Mouse (Mus musculus): Measurements from ENCODE around the gene Olfr56. TPM values are rescaled to one million over a fixed set of nuclear protein-coding genes. Genes with fewer than 3 reads are reported as not detected.

The Olfr56 gene
- polyA plus RNA-seq, 1 experiment from 2014 or later = not detected

- Histone ChIP-seq H3K4me3 (no peak overlapping the region), H3K9me3 (no peaks in the 10 kb centered on the region), H3K36me3 (no peaks in the 10 kb centered on the region), H3K4me2 (replicated peaks) (no peak overlapping the region), H3K27ac (no peak overlapping the region), H3K4me1 (peaks cover 8% of the 10 kb centered on the region), H3K9ac (no peak overlapping the region), H3K27me3 (no peaks in the 10 kb centered on the region)
- 80% methylated on average over 6 of the region's 6 CpGs for WGBS
- no peak for ATAC-seq (ENCODE audit: insufficient number of reproducible peaks, insufficient read depth, low FRiP score, low TSS enrichment)
Measured at GRCm38 (mm10) chr11:49086858-49087361, 108.2 kb downstream of the Olfr56 start.

- no peak overlapping the region for H3K9ac ChIP-seq
- no peak overlapping the region for H3K27ac ChIP-seq
- no peaks in the 10 kb centered on the region for H3K36me3 ChIP-seq
- H3K9me3 ChIP-seq = no peaks in the 10 kb centered on the region
- peaks cover 8% of the 10 kb centered on the region for H3K4me1 ChIP-seq
- H3K4me3 ChIP-seq = no peak overlapping the region
- peak overlapping the region; percentile 41 for H3K4me2 ChIP-seq (replicated peaks)
- H3K27me3 ChIP-seq = no peaks in the 10 kb centered on the region
- 0 out of 2 replicates have a peak, but pooled peaks have one; percentile 41 for ATAC-seq (ENCODE audit: insufficient number of reproducible peaks, insufficient read depth, low FRiP score, low TSS enrichment)
- 41% methylated on average over 22 of the region's 22 CpGs for WGBS
Measured at GRCm38 (mm10) chr11:49087830-49088616, 109.3 kb downstream of the Olfr56 start.

- whole genome bisulfite sequencing = 84% methylated on average over 5 of the region's 5 CpGs
- H3K27me3 ChIP-seq = no peaks in the 10 kb centered on the region
- no peaks in the 10 kb centered on the region for H3K36me3 ChIP-seq
- H3K4me3 ChIP-seq = no peak overlapping the region
- no peak overlapping the region for H3K4me2 ChIP-seq (replicated peaks)
- ATAC-seq (ENCODE audit: insufficient number of reproducible peaks, insufficient read depth, low FRiP score, low TSS enrichment) = no peak
- H3K9me3 ChIP-seq = no peaks in the 10 kb centered on the region
- H3K9ac ChIP-seq = no peak overlapping the region
- no peak overlapping the region for H3K27ac ChIP-seq
- peaks cover 8% of the 10 kb centered on the region for H3K4me1 ChIP-seq
Measured at GRCm38 (mm10) chr11:49088990-49089652, 110.4 kb downstream of the Olfr56 start.

GRCm38 (mm10) chr11:49089735-49090507 lies 111.2 kb downstream of the Olfr56 start:
- Histone ChIP-seq H3K4me2 (replicated peaks) (no peak overlapping the region), H3K36me3 (no peaks in the 10 kb centered on the region), H3K9ac (no peak overlapping the region), H3K9me3 (no peaks in the 10 kb centered on the region), H3K4me3 (no peak overlapping the region), H3K27ac (no peak overlapping the region), H3K27me3 (no peaks in the 10 kb centered on the region), H3K4me1 (peaks cover 8% of the 10 kb centered on the region)
- no peak for ATAC-seq (ENCODE audit: insufficient number of reproducible peaks, insufficient read depth, low FRiP score, low TSS enrichment)
- WGBS = 78% methylated on average over 3 of the region's 3 CpGs

- Histone ChIP-seq H3K36me3 (no peaks in the 10 kb centered on the region), H3K4me1 (peaks cover 8% of the 10 kb centered on the region), H3K4me2 (replicated peaks) (no peak overlapping the region), H3K27ac (no peak overlapping the region), H3K9me3 (no peaks in the 10 kb centered on the region), H3K9ac (no peak overlapping the region), H3K27me3 (no peaks in the 10 kb centered on the region), H3K4me3 (no peak overlapping the region)
- ATAC-seq (ENCODE audit: insufficient number of reproducible peaks, insufficient read depth, low FRiP score, low TSS enrichment) = no peak
- 90% methylated on average over 5 of the region's 5 CpGs for WGBS
Measured at GRCm38 (mm10) chr11:49090551-49090950, 111.9 kb downstream of the Olfr56 start.

GRCm38 (mm10) chr11:49091171-49091570 lies 112.5 kb downstream of the Olfr56 start:
- 75% methylated on average over 4 of the region's 4 CpGs for WGBS

GRCm38 (mm10) chr11:49092053-49092586 lies 113.4 kb downstream of the Olfr56 start:
- Histone ChIP-seq H3K9ac (no peak overlapping the region), H3K4me3 (no peak overlapping the region), H3K4me2 (replicated peaks) (no peak overlapping the region), H3K4me1 (peaks cover 8% of the 10 kb centered on the region), H3K9me3 (no peaks in the 10 kb centered on the region), H3K27ac (no peak overlapping the region), H3K36me3 (no peaks in the 10 kb centered on the region), H3K27me3 (no peaks in the 10 kb centered on the region)
- 90% methylated on average over 1 of the region's 1 CpGs for WGBS
- no peak for ATAC-seq (ENCODE audit: insufficient number of reproducible peaks, insufficient read depth, low FRiP score, low TSS enrichment)

More at GRCm38 (mm10) chr11:49091171-49091570, 112.5 kb downstream of the Olfr56 start:
- Histone ChIP-seq H3K9ac (no peak overlapping the region), H3K4me1 (peaks cover 8% of the 10 kb centered on the region), H3K4me2 (replicated peaks) (no peak overlapping the region), H3K27ac (no peak overlapping the region), H3K36me3 (no peaks in the 10 kb centered on the region), H3K27me3 (no peaks in the 10 kb centered on the region), H3K9me3 (no peaks in the 10 kb centered on the region), H3K4me3 (no peak overlapping the region)
- ATAC-seq (ENCODE audit: insufficient number of reproducible peaks, insufficient read depth, low FRiP score, low TSS enrichment) = no peak

- H3K4me3 ChIP-seq = no peak overlapping the region
- H3K9me3 ChIP-seq = no peaks in the 10 kb centered on the region
- 87% methylated on average over 2 of the region's 2 CpGs for WGBS
- ATAC-seq (ENCODE audit: insufficient number of reproducible peaks, insufficient read depth, low FRiP score, low TSS enrichment) = no peak
- no peaks in the 10 kb centered on the region for H3K27me3 ChIP-seq
- H3K4me2 ChIP-seq (replicated peaks) = no peak overlapping the region
- peaks cover 8% of the 10 kb centered on the region for H3K4me1 ChIP-seq
- no peak overlapping the region for H3K9ac ChIP-seq
- H3K36me3 ChIP-seq = no peaks in the 10 kb centered on the region
- H3K27ac ChIP-seq = no peak overlapping the region
Measured at GRCm38 (mm10) chr11:49092786-49093185, 114.1 kb downstream of the Olfr56 start.

GRCm38 (mm10) chr11:49093861-49094660 lies 115.4 kb downstream of the Olfr56 start:
- Histone ChIP-seq H3K4me1 (no peaks in the 10 kb centered on the region), H3K9me3 (no peaks in the 10 kb centered on the region), H3K27ac (no peak overlapping the region), H3K9ac (no peak overlapping the region), H3K4me3 (no peak overlapping the region), H3K4me2 (replicated peaks) (no peak overlapping the region), H3K27me3 (no peaks in the 10 kb centered on the region), H3K36me3 (no peaks in the 10 kb centered on the region)
- 86% methylated on average over 6 of the region's 6 CpGs for WGBS
- ATAC-seq (ENCODE audit: insufficient number of reproducible peaks, insufficient read depth, low FRiP score, low TSS enrichment) = no peak

GRCm38 (mm10) chr11:49095367-49095766 lies 116.7 kb downstream of the Olfr56 start:
- Histone ChIP-seq H3K9ac (no peak overlapping the region), H3K4me2 (replicated peaks) (no peak overlapping the region), H3K27ac (no peak overlapping the region), H3K27me3 (no peaks in the 10 kb centered on the region), H3K9me3 (no peaks in the 10 kb centered on the region), H3K36me3 (no peaks in the 10 kb centered on the region), H3K4me1 (no peaks in the 10 kb centered on the region), H3K4me3 (no peak overlapping the region)
- no peak for ATAC-seq (ENCODE audit: insufficient number of reproducible peaks, insufficient read depth, low FRiP score, low TSS enrichment)
- 89% methylated on average over 4 of the region's 4 CpGs for WGBS

GRCm38 (mm10) chr11:49100409-49100808 lies 121.7 kb downstream of the Olfr56 start:
- WGBS = 84% methylated on average over 3 of the region's 3 CpGs
- H3K9me3 ChIP-seq = no peaks in the 10 kb centered on the region
- H3K4me1 ChIP-seq = peaks cover 5% of the 10 kb centered on the region; the same call in 1 of the 2 replicates
- no peak for ATAC-seq (ENCODE audit: insufficient number of reproducible peaks, insufficient read depth, low FRiP score, low TSS enrichment)
- no peak overlapping the region for H3K9ac ChIP-seq
- no peak overlapping the region for H3K4me2 ChIP-seq (replicated peaks)
- no peaks in the 10 kb centered on the region for H3K36me3 ChIP-seq
- H3K27ac ChIP-seq = no peak overlapping the region
- H3K27me3 ChIP-seq = no peaks in the 10 kb centered on the region
- H3K4me3 ChIP-seq = no peak overlapping the region
